10 mouse cellular contexts compared by ENCODE assay signal in genomic region chr9:96973091-96973490, GRCm38 (mm10). TPM values are rescaled to one million over a fixed set of nuclear protein-coding genes. Genes with fewer than 3 reads are reported as not detected.
DNase-seq lines count a peak whose midpoint lies in the region; ATAC-seq lines count a peak whose summit lies in the region.
"Had no signal": no experiment of that assay in that cellular context is flagged by ENCODE, and none has a peak within 500 bp of the region (broad histone marks: within the 10 kb centered on the region; RNA-seq: fewer than 3 reads in every experiment).

No protein-coding gene starts in this region.

- WGBS in heart, embryonic 15.5 days: 83% methylated on average over 9 of the region's 9 CpGs
- WGBS in midbrain, embryonic 14.5 days: 68% methylated on average over 9 of the region's 9 CpGs
- 59% methylated on average over 9 of the region's 9 CpGs for WGBS in midbrain, embryonic 15.5 days
- 55% methylated on average over 9 of the region's 9 CpGs for WGBS in hindbrain, embryonic 13.5 days
- 26% methylated on average over 9 of the region's 9 CpGs for WGBS in neural tube, embryonic 15.5 days

- peaks cover 36% of the 10 kb centered on the region for H3K4me1 ChIP-seq in heart, embryonic 15.5 days (replicated peaks)
- peaks cover 44% of the 10 kb centered on the region for H3K4me1 ChIP-seq in midbrain, embryonic 14.5 days (ENCODE audit: control insufficient read depth, insufficient read depth, low read length)
- H3K4me1 ChIP-seq in midbrain, embryonic 15.5 days: peaks cover 36% of the 10 kb centered on the region
- H3K4me1 ChIP-seq in hindbrain, embryonic 13.5 days (replicated peaks): peaks cover 67% of the 10 kb centered on the region
- peaks cover 45% of the 10 kb centered on the region for H3K4me1 ChIP-seq in neural tube, embryonic 15.5 days
- H3K4me1 ChIP-seq: liver, embryonic 12.5 days had no signal

- H3K27me3 ChIP-seq in heart, embryonic 15.5 days: no peaks in the 10 kb centered on the region
- no peaks in the 10 kb centered on the region for H3K27me3 ChIP-seq in midbrain, embryonic 14.5 days (ENCODE audit: control insufficient read depth, insufficient read depth, low read length)
- no peaks in the 10 kb centered on the region for H3K27me3 ChIP-seq in midbrain, embryonic 15.5 days (replicated peaks)
- H3K27me3 ChIP-seq in hindbrain, embryonic 13.5 days: no peaks in the 10 kb centered on the region
- no peaks in the 10 kb centered on the region for H3K27me3 ChIP-seq in neural tube, embryonic 15.5 days (replicated peaks)
- H3K27me3 ChIP-seq: liver, embryonic 12.5 days had no signal

- H3K4me3 ChIP-seq in heart, embryonic 15.5 days: no peak overlapping the region
- H3K4me3 ChIP-seq in midbrain, embryonic 14.5 days (replicated peaks; ENCODE audit: low read depth, low read length): no peak overlapping the region
- no peak overlapping the region for H3K4me3 ChIP-seq in midbrain, embryonic 15.5 days
- no peak overlapping the region for H3K4me3 ChIP-seq in hindbrain, embryonic 13.5 days
- H3K4me3 ChIP-seq in neural tube, embryonic 15.5 days (replicated peaks): no peak overlapping the region
- H3K4me3 ChIP-seq: liver, embryonic 12.5 days had no signal

- no peaks in the 10 kb centered on the region for H3K36me3 ChIP-seq in heart, embryonic 15.5 days
- H3K36me3 ChIP-seq in midbrain, embryonic 14.5 days (ENCODE audit: control insufficient read depth, insufficient read depth, low read length): no peaks in the 10 kb centered on the region
- no peaks in the 10 kb centered on the region for H3K36me3 ChIP-seq in midbrain, embryonic 15.5 days (replicated peaks)
- no peaks in the 10 kb centered on the region for H3K36me3 ChIP-seq in hindbrain, embryonic 13.5 days
- H3K36me3 ChIP-seq in neural tube, embryonic 15.5 days: no peaks in the 10 kb centered on the region
- H3K36me3 ChIP-seq: liver, embryonic 12.5 days had no signal

- no peak overlapping the region for H3K4me2 ChIP-seq in heart, embryonic 15.5 days
- no peak overlapping the region for H3K4me2 ChIP-seq in midbrain, embryonic 14.5 days (ENCODE audit: low read length)
- no peak overlapping the region for H3K4me2 ChIP-seq in midbrain, embryonic 15.5 days
- H3K4me2 ChIP-seq in hindbrain, embryonic 13.5 days: no peak overlapping the region
- no peak overlapping the region for H3K4me2 ChIP-seq in neural tube, embryonic 15.5 days
- H3K4me2 ChIP-seq: liver, embryonic 12.5 days had no signal

- intact Hi-C loops in heart, postnatal 25 days (cut with DNase I): no loop called here

- ATAC-seq in heart, embryonic 15.5 days (replicated peaks; ENCODE audit: insufficient number of reproducible peaks, insufficient read depth, low FRiP score, low read depth): no peak
- ATAC-seq in midbrain, embryonic 14.5 days (ENCODE audit: low FRiP score, low TSS enrichment): no peak
- ATAC-seq in midbrain, embryonic 15.5 days (replicated peaks): no peak
- no peak for ATAC-seq in hindbrain, embryonic 13.5 days (ENCODE audit: low FRiP score)
- no peak for ATAC-seq in neural tube, embryonic 15.5 days (ENCODE audit: low FRiP score)
- ATAC-seq: liver, embryonic 12.5 days had no signal

- peak overlapping the region; percentile 64 for H3K27ac ChIP-seq in heart, embryonic 15.5 days
- H3K27ac ChIP-seq in midbrain, embryonic 14.5 days (replicated peaks; ENCODE audit: low read depth, low read length): 0 out of 2 replicates have a peak overlapping the region, but pooled peaks have one; percentile 14
- no peak overlapping the region for H3K27ac ChIP-seq in midbrain, embryonic 15.5 days
- peak overlapping the region; percentile 81 for H3K27ac ChIP-seq in hindbrain, embryonic 13.5 days
- H3K27ac ChIP-seq in neural tube, embryonic 15.5 days (replicated peaks): peak overlapping the region; percentile 34; the same call in 1 of the 2 replicates
- H3K27ac ChIP-seq: liver, embryonic 12.5 days had no signal

- no peak overlapping the region for H3K9ac ChIP-seq in heart, embryonic 15.5 days
- no peak overlapping the region for H3K9ac ChIP-seq in midbrain, embryonic 14.5 days (replicated peaks; ENCODE audit: low read length)
- no peak overlapping the region for H3K9ac ChIP-seq in midbrain, embryonic 15.5 days
- H3K9ac ChIP-seq in hindbrain, embryonic 13.5 days: no peak overlapping the region
- no peak overlapping the region for H3K9ac ChIP-seq in neural tube, embryonic 15.5 days (replicated peaks)
- H3K9ac ChIP-seq: liver, embryonic 12.5 days had no signal

- H3K9me3 ChIP-seq in heart, embryonic 15.5 days (replicated peaks): no peaks in the 10 kb centered on the region
- no peaks in the 10 kb centered on the region for H3K9me3 ChIP-seq in midbrain, embryonic 14.5 days (ENCODE audit: control insufficient read depth, low read length)
- no peaks in the 10 kb centered on the region for H3K9me3 ChIP-seq in midbrain, embryonic 15.5 days
- H3K9me3 ChIP-seq in hindbrain, embryonic 13.5 days: no peaks in the 10 kb centered on the region
- H3K9me3 ChIP-seq in neural tube, embryonic 15.5 days (replicated peaks): no peaks in the 10 kb centered on the region
- H3K9me3 ChIP-seq: liver, embryonic 12.5 days had no signal

- no peak for DNase-seq in heart, postnatal 25 days (ENCODE audit: low spot score)
- no peak for DNase-seq in midbrain, embryonic 14.5 days
- DNase-seq in right cerebral cortex, adult 2 months (ENCODE audit: low spot score in 2 of 2): no peak
- DNase-seq: heart, postnatal 10 days; lung, postnatal 36 days had no signal

RNA-seq across cellular contexts. Expression of gene Spsb4, which starts 45.6 kb away (rescaled TPM):
- polyA plus RNA-seq in heart, embryonic 15.5 days (2015; fragmentation: Nextera tagmentation; extraction: Ambion mirVana): 48.1 and 49.3 TPM in 2 replicates
- total RNA-seq in heart, postnatal 25 days (2021): 10 to 100 TPM in 1 of 2 experiments, 1 to 10 TPM in 1; 5.6 to 10.5 TPM
- 33.9 and 38.5 TPM in 2 replicates for polyA plus RNA-seq in midbrain, embryonic 14.5 days (2014; fragmentation: Nextera tagmentation; extraction: Ambion mirVana)
- 31.7 and 39.0 TPM in 2 replicates for polyA plus RNA-seq in midbrain, embryonic 15.5 days (2015; fragmentation: Nextera tagmentation; extraction: Ambion mirVana)
- 50.3 and 52.3 TPM in 2 replicates for polyA plus RNA-seq in hindbrain, embryonic 13.5 days (2015; fragmentation: Nextera tagmentation; extraction: Ambion mirVana)
- 28.5 and 31.0 TPM in 2 replicates for polyA plus RNA-seq in neural tube, embryonic 15.5 days (2015; fragmentation: Nextera tagmentation; extraction: Ambion mirVana)
